Mouse (Mus musculus): ENCODE results near the gene Rem1. TPM values are rescaled to one million over a fixed set of nuclear protein-coding genes. Genes with fewer than 3 reads are reported as not detected.

Gene Rem1
- polyA plus RNA-seq, 2 experiments = 2.6 to 3.9 TPM

DNA sequence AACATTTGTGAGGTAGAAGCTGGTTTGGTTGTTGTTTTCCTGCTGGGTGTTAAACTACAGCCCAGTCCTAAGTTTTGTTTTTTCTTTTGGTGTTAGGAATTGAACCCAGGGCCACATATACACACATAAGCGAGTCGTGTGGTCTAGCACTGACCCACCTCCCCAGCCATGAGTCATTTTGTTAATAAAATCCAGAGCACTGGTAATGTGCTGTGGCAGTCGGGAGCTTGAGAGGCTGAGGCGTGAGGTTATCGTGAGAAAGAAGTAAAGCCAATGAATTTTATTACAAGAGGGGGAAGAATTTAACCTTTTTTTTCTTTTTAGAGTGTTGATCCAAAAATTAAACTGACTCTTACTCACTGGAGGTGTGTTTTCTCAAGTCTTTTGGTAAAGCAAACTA lies 56.3 kb downstream of the Rem1 start:
- Histone ChIP-seq H3K4me3 (replicated peaks; ENCODE audit: low read length) (no peak overlapping the region), H3K4me2 (replicated peaks; ENCODE audit: low read depth, low read length, severe bottlenecking) (no peak overlapping the region), H3K9me3 (ENCODE audit: control insufficient read depth, low read length) (no peaks in the 10 kb centered on the region; the same call in 1 of the 2 replicates), H3K9ac (ENCODE audit: low read depth, low read length, severe bottlenecking) (no peak overlapping the region), H3K27ac (replicated peaks; ENCODE audit: low read depth, low read length) (no peak overlapping the region), H3K36me3 (ENCODE audit: control insufficient read depth, insufficient read depth, low read length) (peaks cover 97% of the 10 kb centered on the region), H3K27me3 (ENCODE audit: control insufficient read depth, insufficient read depth, low read length) (no peaks in the 10 kb centered on the region), H3K4me1 (ENCODE audit: control insufficient read depth, insufficient read depth, low read length) (no peaks in the 10 kb centered on the region)
- 69% methylated on average over 5 of the region's 5 CpGs for WGBS
- DNase-seq (ENCODE audit: low spot score) (no peak), ATAC-seq (ENCODE audit: low FRiP score, low read depth) (no peak)
- no peak for TF ChIP-seq POLR2A (IDR thresholded peaks at IDR 0.05; ENCODE audit: borderline replicate concordance, extremely low read depth, insufficient read depth, insufficient read length)

Other genes with a start within 250 kb of the Rem1 start
- 48.8 and 60.7 TPM in 2 replicates for gene Sox12, start 228.9 kb upstream of the Rem1 start, polyA plus RNA-seq (2012; rRNA removed)
- gene Sox12, start 228.9 kb upstream of the Rem1 start, polyA plus RNA-seq (2014; fragmentation: Nextera tagmentation; extraction: Ambion mirVana) = 13.5 and 17.1 TPM in 2 replicates
- 33.5 and 35.6 TPM in 2 replicates for gene Zcchc3, start 211.9 kb upstream of the Rem1 start, polyA plus RNA-seq (2012; rRNA removed)
- 38.1 and 47.0 TPM in 2 replicates for gene Zcchc3, start 211.9 kb upstream of the Rem1 start, polyA plus RNA-seq (2014; fragmentation: Nextera tagmentation; extraction: Ambion mirVana)
- gene 6820408C15Rik, start 211.4 kb upstream of the Rem1 start, polyA plus RNA-seq (2012; rRNA removed) = 0.28 and 0.41 TPM in 2 replicates
- 0.18 and 0.30 TPM in 2 replicates for gene 6820408C15Rik, start 211.4 kb upstream of the Rem1 start, polyA plus RNA-seq (2014; fragmentation: Nextera tagmentation; extraction: Ambion mirVana)
- gene Defb23, start 162.3 kb upstream of the Rem1 start, polyA plus RNA-seq (2012; rRNA removed) = not detected in 2 replicates
- gene Defb23, start 162.3 kb upstream of the Rem1 start, polyA plus RNA-seq (2014; fragmentation: Nextera tagmentation; extraction: Ambion mirVana) = not detected in 2 replicates
- 0.12 TPM in 1 of 2 replicates, not detected in the other for gene Defb20, start 149.9 kb upstream of the Rem1 start, polyA plus RNA-seq (2012; rRNA removed)
- gene Defb20, start 149.9 kb upstream of the Rem1 start, polyA plus RNA-seq (2014; fragmentation: Nextera tagmentation; extraction: Ambion mirVana) = not detected in 2 replicates
- gene Defb22, start 136.8 kb upstream of the Rem1 start, polyA plus RNA-seq (2012; rRNA removed) = 0.13 TPM in 1 of 2 replicates, not detected in the other
- not detected in 2 replicates for gene Defb22, start 136.8 kb upstream of the Rem1 start, polyA plus RNA-seq (2014; fragmentation: Nextera tagmentation; extraction: Ambion mirVana)
- not detected in 2 replicates for gene Defb26, start 115.3 kb upstream of the Rem1 start, polyA plus RNA-seq (2012; rRNA removed)
- not detected in 2 replicates for gene Defb26, start 115.3 kb upstream of the Rem1 start, polyA plus RNA-seq (2014; fragmentation: Nextera tagmentation; extraction: Ambion mirVana)
- gene Defb28, start 108.7 kb upstream of the Rem1 start, polyA plus RNA-seq (2012; rRNA removed) = 0.61 TPM in 1 of 2 replicates, not detected in the other
- not detected in 2 replicates for gene Defb28, start 108.7 kb upstream of the Rem1 start, polyA plus RNA-seq (2014; fragmentation: Nextera tagmentation; extraction: Ambion mirVana)
- not detected in 2 replicates for gene Defb29, start 86.9 kb upstream of the Rem1 start, polyA plus RNA-seq (2012; rRNA removed)
- gene Defb29, start 86.9 kb upstream of the Rem1 start, polyA plus RNA-seq (2014; fragmentation: Nextera tagmentation; extraction: Ambion mirVana) = not detected in 2 replicates
- not detected in 2 replicates for gene Gm17416, start 57.6 kb upstream of the Rem1 start, polyA plus RNA-seq (2012; rRNA removed)
- gene Gm17416, start 57.6 kb upstream of the Rem1 start, polyA plus RNA-seq (2014; fragmentation: Nextera tagmentation; extraction: Ambion mirVana) = not detected in 2 replicates
- gene Defb21, start 54.2 kb upstream of the Rem1 start, polyA plus RNA-seq (2012; rRNA removed) = not detected in 2 replicates
- gene Defb21, start 54.2 kb upstream of the Rem1 start, polyA plus RNA-seq (2014; fragmentation: Nextera tagmentation; extraction: Ambion mirVana) = not detected in 2 replicates
- not detected in 2 replicates for gene Defb19, start 46.6 kb upstream of the Rem1 start, polyA plus RNA-seq (2012; rRNA removed)
- gene Defb19, start 46.6 kb upstream of the Rem1 start, polyA plus RNA-seq (2014; fragmentation: Nextera tagmentation; extraction: Ambion mirVana) = not detected in 2 replicates
- not detected in 2 replicates for gene Defb45, start 27.6 kb upstream of the Rem1 start, polyA plus RNA-seq (2012; rRNA removed)
- gene Defb45, start 27.6 kb upstream of the Rem1 start, polyA plus RNA-seq (2014; fragmentation: Nextera tagmentation; extraction: Ambion mirVana) = not detected in 2 replicates
- gene Defb36, start 22.6 kb upstream of the Rem1 start, polyA plus RNA-seq (2012; rRNA removed) = not detected in 2 replicates
- gene Defb36, start 22.6 kb upstream of the Rem1 start, polyA plus RNA-seq (2014; fragmentation: Nextera tagmentation; extraction: Ambion mirVana) = not detected in 2 replicates
- gene Defb25, start 3.9 kb upstream of the Rem1 start, polyA plus RNA-seq (2012; rRNA removed) = 0.68 and 0.77 TPM in 2 replicates
- gene Defb25, start 3.9 kb upstream of the Rem1 start, polyA plus RNA-seq (2014; fragmentation: Nextera tagmentation; extraction: Ambion mirVana) = 1.6 and 3.2 TPM in 2 replicates
- 148 and 194 TPM in 2 replicates for gene H13, start 42.5 kb downstream of the Rem1 start, polyA plus RNA-seq (2012; rRNA removed)
- 151 and 153 TPM in 2 replicates for gene H13, start 42.5 kb downstream of the Rem1 start, polyA plus RNA-seq (2014; fragmentation: Nextera tagmentation; extraction: Ambion mirVana)
- gene Mcts2, start 60.1 kb downstream of the Rem1 start, polyA plus RNA-seq (2012; rRNA removed) = 11.8 and 18.6 TPM in 2 replicates
- gene Mcts2, start 60.1 kb downstream of the Rem1 start, polyA plus RNA-seq (2014; fragmentation: Nextera tagmentation; extraction: Ambion mirVana) = 26.8 and 27.2 TPM in 2 replicates
- gene Id1, start 109.3 kb downstream of the Rem1 start, polyA plus RNA-seq (2012; rRNA removed) = 444 and 565 TPM in 2 replicates
- gene Id1, start 109.3 kb downstream of the Rem1 start, polyA plus RNA-seq (2014; fragmentation: Nextera tagmentation; extraction: Ambion mirVana) = 184 and 198 TPM in 2 replicates
- 21.7 and 23.7 TPM in 2 replicates for gene Cox4i2, start 127.2 kb downstream of the Rem1 start, polyA plus RNA-seq (2012; rRNA removed)
- gene Cox4i2, start 127.2 kb downstream of the Rem1 start, polyA plus RNA-seq (2014; fragmentation: Nextera tagmentation; extraction: Ambion mirVana) = 33.6 and 34.7 TPM in 2 replicates
- gene Bcl2l1, start 204.8 kb downstream of the Rem1 start, polyA plus RNA-seq (2012; rRNA removed) = 46.8 and 54.3 TPM in 2 replicates
- gene Bcl2l1, start 204.8 kb downstream of the Rem1 start, polyA plus RNA-seq (2014; fragmentation: Nextera tagmentation; extraction: Ambion mirVana) = 91.2 and 96.3 TPM in 2 replicates
- 36.0 and 51.3 TPM in 2 replicates for gene Tpx2, start 221.0 kb downstream of the Rem1 start, polyA plus RNA-seq (2012; rRNA removed)
- gene Tpx2, start 221.0 kb downstream of the Rem1 start, polyA plus RNA-seq (2014; fragmentation: Nextera tagmentation; extraction: Ambion mirVana) = 71.8 and 83.6 TPM in 2 replicates

All from limb, embryonic 14.5 days (tissue).